Mouse (Mus musculus): ENCODE results near the gene Kalrn. TPM values are rescaled to one million over a fixed set of nuclear protein-coding genes. Genes with fewer than 3 reads are reported as not detected.

Kalrn gene
- total RNA-seq, 2 experiments from 2014 or later: 6.1 to 17.5 TPM

DNA sequence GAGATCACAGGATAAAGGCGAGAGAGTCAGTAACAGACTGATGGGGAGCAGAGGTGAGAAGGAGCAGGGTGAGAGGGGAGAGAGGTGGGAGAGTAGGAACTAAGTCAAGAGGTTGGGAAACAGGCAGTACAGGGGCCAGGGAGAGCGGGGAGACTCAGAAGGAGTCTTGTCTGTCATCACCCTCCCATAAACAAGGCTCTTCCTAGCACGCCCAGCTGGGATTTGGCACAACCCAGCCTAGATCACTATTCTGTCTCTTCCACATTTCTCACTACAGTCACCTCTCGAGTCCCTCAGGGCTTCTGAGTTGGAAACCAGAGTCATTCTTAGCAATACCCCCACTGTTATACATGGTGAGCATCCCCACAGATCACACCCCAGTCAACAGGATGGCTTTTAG, 390.1 kb downstream of the Kalrn start:
- no peak for DNase-seq

DNA sequence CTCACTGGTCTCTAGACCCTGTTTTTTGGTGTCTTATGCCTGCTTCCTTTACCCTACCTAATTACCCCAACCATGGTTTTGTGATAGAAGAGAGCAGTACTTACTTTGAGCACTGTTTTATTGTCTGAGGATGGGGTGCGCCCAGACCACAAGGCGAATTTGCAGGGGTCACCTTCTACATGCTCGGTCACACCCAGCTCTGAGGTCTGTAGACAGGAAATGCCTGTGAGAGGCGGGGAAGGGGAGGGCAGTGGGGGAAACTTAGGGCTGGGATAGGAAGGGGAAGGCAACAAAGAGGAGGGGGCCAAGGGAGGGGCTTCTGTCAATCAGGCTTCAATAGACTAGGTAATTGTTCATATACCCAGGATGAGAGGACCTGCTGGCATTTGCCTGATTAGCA, 397.7 kb downstream of the Kalrn start:
- DNase-seq: no peak

DNA sequence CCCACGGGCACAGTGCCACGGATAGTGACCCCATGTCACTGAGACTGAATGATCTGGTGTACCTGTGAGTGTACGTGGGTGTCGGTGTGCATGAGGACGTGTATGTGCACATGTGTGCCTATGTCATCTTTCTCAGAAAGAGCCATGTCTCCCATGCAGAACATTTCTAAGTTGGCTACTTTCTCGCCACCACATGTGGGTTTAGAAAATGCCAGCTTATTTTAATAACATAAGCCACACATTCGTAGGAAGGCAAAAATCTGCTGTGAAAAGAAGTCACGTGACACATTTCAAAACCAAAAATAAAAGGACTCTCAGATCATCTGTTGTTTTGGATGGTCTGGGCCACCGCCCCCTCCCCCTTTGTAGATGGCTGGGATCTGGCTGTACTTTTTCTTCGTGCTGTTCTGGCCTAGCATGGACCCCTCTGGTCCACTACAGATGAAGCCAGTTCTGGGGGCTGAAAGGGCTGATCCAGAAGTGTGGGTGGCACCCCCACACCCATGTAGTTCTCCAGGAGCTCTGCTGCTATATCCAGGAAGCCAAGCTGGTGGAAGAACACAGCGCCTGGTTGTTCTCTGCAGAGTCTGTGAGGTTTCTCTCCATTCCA, 400.7 kb downstream of the Kalrn start:
- DNase-seq: no peak

DNA sequence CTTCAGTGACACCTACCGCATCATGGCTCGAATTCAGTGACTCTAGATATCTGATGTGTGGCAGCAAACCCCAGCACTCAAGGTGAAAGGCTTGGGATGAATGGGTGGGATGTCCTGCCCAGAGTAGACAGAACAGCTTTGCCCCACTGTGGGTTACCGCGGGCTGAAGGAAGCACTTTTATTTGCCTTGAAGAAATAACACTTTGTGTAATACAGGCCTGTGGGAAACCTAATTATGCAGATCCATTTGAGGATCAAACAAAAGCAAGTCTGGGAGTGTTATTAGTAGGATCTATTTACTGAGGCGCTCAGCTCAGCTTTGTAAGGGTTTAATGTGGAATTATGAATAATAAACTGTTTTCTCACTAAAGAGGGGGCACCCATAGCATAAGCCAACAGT, 406.3 kb downstream of the Kalrn start:
- DNase-seq: no peak

DNA sequence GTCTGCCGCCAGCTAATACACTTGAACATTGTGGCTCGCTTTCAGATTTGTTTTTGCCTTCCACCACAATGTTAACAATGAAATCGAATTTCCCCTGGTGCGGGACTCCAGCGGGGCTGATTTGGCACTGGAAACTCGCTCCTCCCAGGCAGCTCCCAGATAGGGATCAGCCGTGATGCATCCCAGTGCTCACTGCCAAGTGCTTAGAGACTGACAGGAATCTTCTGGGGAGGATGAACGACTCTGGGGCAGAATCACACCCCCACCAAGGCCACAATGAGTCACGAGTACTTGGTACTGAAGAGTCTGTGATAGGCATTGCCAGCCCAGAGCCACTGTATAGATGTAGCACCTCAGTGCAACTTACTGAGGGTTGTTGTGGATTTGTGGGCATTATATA, 410.2 kb downstream of the Kalrn start:
- DNase-seq: peak; percentile 84 to 85

DNA sequence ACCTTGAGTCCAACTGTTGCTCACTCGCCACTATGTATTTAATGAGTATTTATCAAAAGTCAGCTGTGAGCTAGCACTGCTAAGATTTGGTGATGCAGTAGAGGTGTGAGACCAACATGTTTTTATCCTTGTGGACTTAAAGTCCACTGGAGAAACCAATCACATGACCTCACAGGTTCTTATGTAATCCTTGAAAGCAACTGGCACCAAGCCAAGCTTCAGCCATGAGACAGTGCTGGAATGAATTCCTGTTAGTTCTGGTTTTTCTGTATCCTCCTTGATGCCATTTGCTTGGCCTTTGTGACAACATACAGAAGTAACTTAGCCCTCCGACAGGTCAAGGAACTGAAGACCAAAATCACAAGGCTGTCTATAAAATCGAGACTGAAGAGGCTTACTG, 413.8 kb downstream of the Kalrn start:
- peak in 1 of 2 experiments; percentile 28 for DNase-seq

DNA sequence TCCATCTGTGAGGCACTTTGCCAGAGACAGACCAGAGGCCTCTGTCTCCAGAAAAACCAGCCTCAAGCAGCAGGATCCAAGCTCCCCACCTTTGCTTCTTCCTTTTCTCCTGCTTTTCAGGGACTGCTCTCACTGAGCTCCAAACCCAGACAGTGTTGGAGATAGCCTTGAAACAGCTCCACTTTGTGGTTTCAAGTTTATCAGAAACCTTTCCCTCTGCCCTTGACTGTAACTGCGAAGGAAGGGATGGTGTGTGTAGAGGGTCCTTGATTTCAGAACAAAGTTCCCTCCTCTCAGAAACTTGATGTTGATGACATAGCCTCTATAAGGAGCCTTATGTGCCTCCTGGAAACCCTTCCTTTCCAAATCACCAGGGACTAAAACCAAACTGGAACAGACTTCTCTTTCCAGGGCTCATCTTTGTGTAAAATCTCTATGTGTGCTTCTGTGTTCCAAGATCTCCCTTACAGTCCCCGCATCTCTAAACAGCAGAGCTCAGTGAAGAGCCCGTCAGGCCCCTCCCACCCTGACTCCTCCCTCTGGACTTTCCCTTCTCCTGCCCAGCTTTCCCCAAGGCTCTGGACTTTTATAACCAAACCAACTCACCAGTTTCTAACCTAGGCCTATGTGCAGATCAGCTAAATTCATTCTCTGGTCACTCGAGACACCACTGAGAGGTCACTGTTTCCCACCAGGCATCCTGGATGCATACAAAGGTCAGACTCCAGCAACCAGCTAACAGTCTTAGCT, 415.8 kb downstream of the Kalrn start:
- DNase-seq: peak; percentile 33 to 68

DNA sequence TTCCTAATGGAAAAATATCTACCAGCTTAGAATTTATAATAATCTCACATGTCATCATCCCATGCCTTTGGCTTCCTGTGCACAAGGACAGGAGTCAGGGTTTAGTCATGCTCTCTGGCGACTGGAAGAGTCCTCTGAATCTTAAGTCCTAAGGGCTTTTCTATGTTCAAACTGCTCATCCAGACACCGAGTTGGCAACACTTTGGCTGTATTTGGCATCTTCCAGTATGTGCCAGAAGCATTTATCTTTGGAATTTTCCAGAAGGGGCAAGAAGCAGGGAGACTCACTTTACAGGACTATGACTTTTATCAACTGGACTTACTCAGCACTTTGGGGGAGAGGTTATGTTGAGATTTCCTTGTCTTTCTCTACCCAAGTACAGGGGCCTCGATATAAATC, 417.6 kb downstream of the Kalrn start:
- DNase-seq: no peak

DNA sequence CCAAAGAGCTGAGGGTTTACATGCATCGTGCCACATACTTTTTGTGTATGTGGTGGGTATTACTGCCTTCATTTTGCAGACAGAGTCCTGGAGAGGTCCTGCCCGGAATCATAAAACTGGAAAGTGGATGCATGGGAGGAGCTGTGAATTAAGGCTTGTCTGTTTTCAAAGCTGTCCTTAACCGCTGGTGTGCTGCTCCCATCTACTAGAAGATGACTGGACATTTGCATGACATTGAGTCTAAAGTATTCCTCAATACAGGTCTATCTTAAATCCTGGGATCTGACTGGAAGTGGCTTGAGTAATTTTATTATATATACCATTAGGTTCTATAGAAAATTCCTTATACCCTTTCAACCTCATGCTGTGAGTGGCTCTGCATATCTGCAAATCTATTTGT, 418.4 kb downstream of the Kalrn start:
- DNase-seq: no peak

DNA sequence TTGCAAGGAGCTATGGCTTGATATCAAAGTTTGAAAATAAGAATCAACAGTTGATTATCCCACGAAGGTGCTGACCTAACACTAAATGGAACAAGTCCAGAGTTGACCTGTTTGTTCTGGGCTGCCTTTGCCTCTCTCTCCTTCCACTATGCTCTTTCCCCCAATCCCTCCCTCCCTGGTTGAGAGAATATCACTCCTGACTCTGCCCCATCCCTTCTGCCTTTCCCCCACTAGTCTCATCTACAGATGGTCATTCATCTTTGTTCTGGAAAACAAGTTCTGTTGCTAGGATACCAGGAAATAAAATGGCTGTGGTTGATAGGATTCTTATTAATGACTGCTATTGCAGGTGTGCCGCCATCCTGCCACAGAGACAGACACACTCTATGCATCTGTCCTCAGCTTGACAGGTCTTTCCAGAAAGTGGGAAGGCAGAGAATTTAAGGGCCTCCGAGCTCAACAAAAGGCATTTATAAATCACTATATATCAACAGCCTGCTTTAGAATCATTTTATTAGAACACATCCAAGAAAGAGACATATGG, 421.7 kb downstream of the Kalrn start:
- no peak for DNase-seq

DNA sequence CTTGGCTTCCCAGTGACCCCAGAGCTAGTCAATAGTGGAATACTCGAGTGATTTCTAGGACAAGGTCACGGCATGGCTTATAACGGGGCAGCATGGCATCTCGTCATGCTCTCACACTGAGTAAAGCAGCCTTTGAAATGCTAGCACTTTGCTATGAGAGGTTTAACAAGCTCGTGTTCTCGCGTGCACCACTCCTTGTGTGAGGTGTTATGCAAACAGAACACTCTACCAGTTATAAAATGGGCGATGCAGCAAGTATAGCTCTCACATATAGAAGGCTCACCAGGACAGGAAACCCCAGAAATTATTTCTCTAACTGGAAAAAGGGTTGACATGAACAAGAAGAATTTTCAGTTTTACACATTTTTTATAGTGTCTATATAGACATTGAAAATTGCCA, 431.7 kb downstream of the Kalrn start:
- DNase-seq: no peak

DNA sequence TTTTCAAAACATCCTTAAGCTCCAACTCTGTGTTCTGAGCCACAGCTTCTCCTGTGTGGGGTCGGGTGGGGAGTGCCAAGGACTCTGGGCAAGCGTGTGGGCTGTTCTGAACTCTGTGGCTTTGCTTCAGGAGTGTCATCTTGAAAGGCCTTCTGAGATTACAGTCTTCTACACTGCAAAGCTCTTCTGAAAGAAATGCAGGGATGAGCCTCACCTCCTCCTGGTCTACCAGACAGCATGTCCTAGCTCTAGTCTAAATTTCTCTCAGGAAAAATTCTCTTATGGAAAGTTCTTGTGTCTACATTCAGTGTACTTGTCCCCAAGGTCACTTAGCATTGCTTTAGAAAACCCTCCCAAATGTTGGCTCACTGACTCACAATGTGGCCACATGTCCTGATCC, 438.3 kb downstream of the Kalrn start:
- no peak for DNase-seq

DNA sequence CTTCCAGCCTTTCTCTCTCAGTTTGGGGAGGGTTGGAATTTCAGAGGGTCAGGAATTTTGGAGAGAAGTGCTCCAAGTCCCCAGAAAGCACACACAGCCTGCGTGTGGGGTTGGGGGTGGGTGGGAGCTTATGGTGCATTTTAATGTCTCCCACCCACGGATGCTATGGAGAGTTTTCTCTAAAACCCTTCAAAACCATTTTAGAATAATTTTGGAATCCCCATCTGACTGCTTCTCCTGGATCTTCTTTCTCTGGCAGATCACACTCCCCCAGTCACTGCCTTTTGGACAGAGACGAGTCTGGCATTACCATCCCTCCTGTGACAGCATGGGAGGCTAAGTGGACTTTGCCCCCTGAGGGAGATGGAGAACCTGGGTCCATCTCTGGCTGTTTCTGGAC, 438.7 kb downstream of the Kalrn start:
- no peak for DNase-seq

DNA sequence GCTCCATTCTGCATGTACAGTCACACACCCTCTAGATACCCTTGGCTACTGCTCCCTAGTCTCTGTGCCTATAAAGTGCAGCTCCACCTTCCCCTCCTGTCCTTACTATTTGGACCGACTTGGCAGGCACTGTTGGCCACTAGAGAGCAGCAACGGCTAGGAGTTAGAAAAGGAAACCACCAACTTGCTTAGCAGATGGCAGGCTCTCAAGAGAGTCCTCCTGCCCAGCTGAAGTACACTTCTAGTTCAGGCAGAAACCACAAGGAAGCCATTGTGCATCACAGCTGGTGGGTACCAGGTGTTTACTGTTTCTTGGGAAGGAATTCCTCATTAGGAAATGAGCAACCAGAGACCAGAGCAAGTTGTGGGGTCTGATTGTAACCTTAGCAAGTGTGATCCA, 447.7 kb downstream of the Kalrn start:
- peak; percentile 76 to 81 for DNase-seq

DNA sequence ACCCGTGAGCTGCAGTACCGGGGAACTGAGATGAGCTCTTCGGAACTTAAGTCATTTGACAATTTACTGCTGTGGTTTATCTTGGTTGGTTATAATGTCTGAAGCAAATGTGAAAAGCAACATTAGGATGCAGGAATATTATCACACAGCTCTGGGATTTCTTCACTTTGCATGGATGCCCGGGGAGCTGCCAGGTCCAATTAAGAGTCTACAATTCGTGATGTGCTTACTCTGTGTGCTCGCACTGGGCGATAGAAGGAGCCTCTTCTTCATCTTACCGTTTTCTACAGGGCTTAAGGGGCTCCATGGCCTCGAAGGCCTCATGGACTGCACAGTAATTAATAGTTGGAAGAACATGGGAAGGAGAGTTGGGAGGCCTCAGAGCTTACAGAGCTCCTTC, 450.8 kb downstream of the Kalrn start:
- no peak for DNase-seq

DNA sequence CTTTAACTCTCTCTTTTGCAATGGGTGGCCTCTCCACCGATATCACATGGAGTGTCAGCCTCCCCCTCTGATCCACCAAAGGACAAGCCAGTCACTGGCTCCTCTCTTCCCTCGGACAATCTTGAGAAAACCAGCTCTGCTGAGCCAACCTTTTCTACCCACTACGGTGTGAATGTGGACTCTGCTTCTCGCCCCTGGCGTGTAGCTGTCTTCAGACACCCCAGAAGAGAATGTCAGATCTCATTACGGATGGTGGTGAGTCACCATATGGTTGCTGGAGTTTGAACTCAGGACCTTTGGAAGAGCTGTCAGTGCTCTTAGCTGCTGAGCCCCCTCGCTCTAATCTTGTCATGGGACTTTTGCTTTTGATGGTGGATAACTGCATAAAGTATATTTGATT, 452.0 kb downstream of the Kalrn start:
- DNase-seq: no peak

DNA sequence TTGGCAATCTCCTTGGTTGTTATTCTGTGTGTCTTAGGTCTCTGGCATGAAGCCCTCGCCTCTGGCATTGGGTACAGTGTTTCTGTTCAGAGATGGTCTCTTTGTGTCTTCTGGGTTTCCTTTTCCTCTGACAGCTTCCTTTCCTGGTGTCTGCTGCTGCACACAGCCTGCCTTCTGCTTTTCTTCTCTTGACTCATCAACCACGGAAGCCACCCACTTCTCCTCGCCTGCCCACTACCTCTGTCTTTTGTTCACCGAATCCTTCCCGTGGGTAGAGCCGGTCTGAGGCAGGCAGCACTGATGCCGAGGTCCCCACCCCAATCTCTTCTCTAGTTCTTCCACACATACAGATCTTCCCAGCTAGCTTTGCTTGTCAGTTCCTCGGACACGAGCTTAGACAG, 452.5 kb downstream of the Kalrn start:
- no peak for DNase-seq

DNA sequence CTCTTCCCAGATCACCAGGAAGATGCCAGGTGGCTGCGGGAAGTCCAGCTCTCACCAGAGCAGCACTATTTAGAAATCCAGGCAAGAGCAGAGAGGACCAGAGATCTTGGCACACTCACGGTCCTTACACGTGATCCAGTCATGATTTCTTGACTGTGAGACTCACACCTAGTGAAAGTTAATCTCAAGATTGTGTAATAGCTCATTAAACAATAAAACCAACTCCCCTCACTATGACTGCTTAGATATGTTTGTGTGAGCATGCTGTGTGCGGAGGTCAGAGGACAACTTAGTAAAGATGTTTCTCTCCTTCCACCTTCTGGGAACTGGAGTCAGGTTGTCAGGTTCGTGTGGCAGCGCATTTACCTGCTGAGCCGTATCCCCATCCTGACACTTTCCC, 453.5 kb downstream of the Kalrn start:
- DNase-seq: no peak

DNA sequence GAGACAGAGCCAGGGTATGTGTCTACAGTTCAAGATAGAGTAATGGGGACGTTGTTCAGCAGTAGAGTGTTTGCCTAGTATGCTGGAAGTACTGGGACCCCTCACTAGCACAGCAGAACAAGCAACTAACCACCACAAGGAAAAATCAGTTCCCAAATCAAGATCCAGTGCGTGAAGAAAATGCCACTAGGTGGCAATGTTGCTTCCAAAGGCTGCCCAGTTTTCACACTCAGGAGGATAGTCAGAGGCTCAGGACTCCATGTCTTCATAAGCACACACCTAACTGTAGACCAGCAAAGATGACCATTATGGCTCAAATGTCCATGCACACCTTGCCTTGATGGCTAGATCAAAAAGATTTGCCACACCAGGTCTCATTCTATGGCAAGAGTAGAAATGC, 454.0 kb downstream of the Kalrn start:
- no peak for DNase-seq

DNA sequence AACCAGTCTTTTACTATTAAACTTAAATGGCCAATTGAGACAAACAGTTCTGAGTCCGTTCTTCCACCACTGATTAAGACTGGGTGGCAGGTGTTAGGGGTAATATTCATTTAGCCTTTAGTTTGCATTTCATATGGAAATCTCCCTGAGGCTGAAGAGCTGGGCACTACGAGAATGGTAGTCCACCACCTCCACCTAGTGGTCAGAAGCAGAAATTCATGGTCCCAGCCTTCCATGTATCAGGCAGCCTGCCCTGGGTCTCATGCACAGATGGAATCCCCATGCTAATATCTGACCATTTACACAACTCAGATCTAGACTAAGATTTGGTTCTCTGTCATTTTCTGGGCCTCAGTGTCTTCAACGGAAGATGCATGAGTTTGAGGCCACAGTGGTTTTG, 458.7 kb downstream of the Kalrn start:
- DNase-seq: peak; percentile 61 to 66

DNA sequence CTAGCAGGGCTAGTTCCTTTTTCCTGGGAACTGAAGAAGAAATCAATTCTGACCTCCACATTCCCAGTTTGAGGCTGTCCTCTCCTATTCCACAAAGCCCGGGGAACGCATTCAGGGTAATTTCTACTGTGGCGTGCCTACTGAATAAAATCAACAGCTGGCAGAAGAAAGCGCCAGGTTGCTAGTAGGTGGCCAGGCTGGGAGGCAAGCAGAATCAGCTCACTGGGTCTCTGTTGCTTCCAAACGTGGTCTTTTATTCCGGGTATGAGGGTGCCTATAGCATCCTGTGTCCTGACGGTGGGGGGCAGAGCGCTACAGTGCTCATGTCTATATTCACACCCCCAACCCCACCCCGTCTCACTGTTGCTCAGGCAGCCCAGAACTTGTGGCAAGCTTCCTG, 460.2 kb downstream of the Kalrn start:
- no peak for DNase-seq

DNA sequence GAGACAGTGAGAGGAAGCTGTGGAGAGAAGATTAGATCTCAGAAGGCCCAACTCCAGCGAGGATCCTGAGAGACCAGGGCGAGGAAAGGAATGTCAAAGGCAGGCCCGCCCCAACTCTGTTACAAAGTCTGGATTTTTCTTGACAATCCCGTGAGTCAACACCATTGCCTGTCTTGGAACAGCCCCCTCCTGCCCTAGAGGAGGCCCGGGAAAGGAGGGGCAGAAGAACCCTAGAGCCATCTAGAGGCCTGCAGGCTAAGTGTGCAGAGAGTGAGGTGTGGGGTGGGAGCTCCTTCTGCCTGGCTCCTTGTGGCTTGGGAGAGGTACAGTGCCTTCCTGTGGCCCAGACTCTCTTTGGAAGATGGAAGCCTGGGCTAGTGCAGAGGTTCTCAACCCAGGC, 460.8 kb downstream of the Kalrn start:
- peak in 1 of 2 experiments; percentile 9 for DNase-seq

DNA sequence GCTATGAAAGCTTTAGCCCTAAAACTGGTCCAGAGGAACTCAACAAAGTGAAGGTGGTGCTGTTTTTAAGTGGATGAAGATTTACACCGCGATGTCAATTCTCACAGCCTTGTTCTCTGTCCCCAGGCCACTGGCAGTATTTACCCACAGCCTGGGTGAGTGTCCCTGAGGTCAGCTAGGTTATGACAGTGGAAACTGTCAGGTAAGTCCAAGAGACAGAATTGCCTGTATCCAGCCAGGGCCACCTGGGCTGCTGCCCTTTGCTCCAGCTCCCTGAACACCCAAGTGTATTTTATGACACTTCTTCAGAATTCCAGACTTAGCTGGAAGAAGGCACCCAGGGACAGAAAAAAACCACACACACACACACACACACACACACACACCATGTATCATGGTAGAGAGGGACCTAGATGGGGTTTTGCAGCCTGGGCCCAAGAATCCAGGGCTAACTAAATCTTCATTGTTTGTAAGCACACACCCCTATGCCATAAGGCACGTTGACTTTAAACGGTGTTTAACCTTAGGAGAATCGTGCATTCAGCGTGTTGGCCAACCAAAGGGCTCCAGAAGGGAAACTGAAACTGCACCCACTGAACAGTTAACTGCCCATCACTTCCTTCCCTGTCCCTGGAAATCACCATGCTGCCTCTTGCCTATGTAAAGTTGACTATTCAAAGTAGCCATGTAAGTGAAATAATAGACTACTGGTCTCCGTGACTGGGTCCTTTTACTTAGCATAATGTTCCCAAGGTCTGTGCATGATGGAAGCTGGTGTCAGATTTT, 462.3 kb downstream of the Kalrn start:
- no peak for DNase-seq
